Mouse (Mus musculus) kidney, postnatal 0 days (tissue): ENCODE data around the gene Plcb1. TPM values are rescaled to one million over a fixed set of nuclear protein-coding genes. Genes with fewer than 3 reads are reported as not detected.

ENCODE experiments used
- ATAC-seq: fragments of 200-750 bp; cut with Nextera tagmentation; replicated peaks from 2 replicates; pipeline ENCODE4 v1.8.0; 2017; ENCODE audit warnings: low read depth, moderate number of reproducible peaks, moderate TSS enrichment, moderate library complexity; ENCODE audit not compliant: low FRiP score
- DNase-seq: peaks from one replicate; pipeline ENCODE4 v3.0.0-alpha.2; 2016; ENCODE audit warnings: low spot score
- H3K27ac ChIP-seq: fragments of 300-500 bp; sonication (generic); 2 replicates; pipeline ENCODE4 v1.5.1; 2014; ENCODE audit warnings: mild to moderate bottlenecking
- H3K27me3 ChIP-seq: fragments of 300-500 bp; sonication (generic); 2 replicates; pipeline ENCODE4 v1.6.1; 2014; ENCODE audit warnings: low read length, mixed read lengths; ENCODE audit not compliant: insufficient read depth
- H3K36me3 ChIP-seq: fragments of 300-500 bp; sonication (generic); 2 replicates; pipeline ENCODE4 v1.6.1; 2014; ENCODE audit warnings: low read length, mixed read lengths; ENCODE audit not compliant: insufficient read depth
- H3K4me1 ChIP-seq: fragments of 300-500 bp; sonication (generic); replicated peaks from 2 replicates; pipeline ENCODE4 v1.6.1; 2014; ENCODE audit warnings: antibody characterized with exemption, low read length, mixed read lengths; ENCODE audit not compliant: insufficient read depth
- H3K4me2 ChIP-seq: fragments of 300-500 bp; sonication (generic); 2 replicates; pipeline ENCODE4 v1.6.1; 2014; ENCODE audit warnings: mild to moderate bottlenecking, low read length, moderate library complexity, mixed read lengths
- H3K4me3 ChIP-seq: fragments of 300-500 bp; sonication (generic); replicated peaks from 2 replicates; pipeline ENCODE4 v1.5.1; 2014; ENCODE audit warnings: low read depth, low read length
- H3K9ac ChIP-seq: fragments of 300-500 bp; sonication (generic); 2 replicates; pipeline ENCODE4 v1.6.1; 2014; ENCODE audit warnings: low read depth, low read length
- H3K9me3 ChIP-seq: fragments of 300-500 bp; sonication (generic); replicated peaks from 2 replicates; pipeline ENCODE4 v1.6.1; 2016; ENCODE audit warnings: low read length, inconsistent platforms, mixed read lengths
- CTCF ChIP-seq: IDR thresholded peaks from 2 replicates; pipeline ENCODE4 v1.5.1; 2016; ENCODE audit warnings: antibody characterized with exemption, low read depth, mild to moderate bottlenecking, moderate library complexity
- WGBS: fragments of 180-500 bp; shearing (Covaris S2); extraction: QIAGEN DNeasy Blood & Tissue Kit; methylation state at CpG from one replicate; pipeline ENCODE4 v1.1.7; 2014; 5-methylcytosine and 5-hydroxymethylcytosine counted together
- polyA plus RNA-seq: library from polyadenylated mRNA; unstranded; fragments of >200 nt; fragmentation: Nextera tagmentation; extraction: Ambion mirVana; gene quantifications from 2 replicates; pipeline ENCODE4 v1.2.1, GENCODE M21; 2015

Plcb1 gene
- polyA plus RNA-seq, 1 experiment from 2014 or later, result 20.8 TPM

DNA sequence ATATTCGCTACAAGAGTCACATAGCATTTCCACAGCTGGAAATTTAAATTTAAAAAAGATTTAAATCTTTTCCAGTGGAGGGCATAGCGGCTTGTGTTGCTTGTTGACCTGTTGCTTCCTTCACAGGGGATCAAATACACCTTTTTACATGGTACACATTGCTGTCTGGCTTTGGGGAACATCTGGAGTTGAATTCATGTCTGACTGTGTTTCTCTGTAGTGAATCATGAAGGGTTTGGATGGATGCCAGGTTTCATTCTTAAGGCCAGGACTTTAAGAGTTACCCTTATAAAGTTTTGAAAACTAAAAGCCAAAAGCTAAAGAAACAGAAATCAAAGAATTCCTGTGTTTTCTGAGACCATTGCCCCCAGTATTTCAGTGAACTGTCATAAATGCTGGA lies 232.8 kb downstream of the Plcb1 start:
- Histone ChIP-seq H3K4me2 (no peak overlapping the region), H3K36me3 (no peaks in the 10 kb centered on the region), H3K27me3 (no peaks in the 10 kb centered on the region), H3K4me1 (no peaks in the 10 kb centered on the region), H3K9me3 (no peaks in the 10 kb centered on the region), H3K9ac (no peak overlapping the region), H3K4me3 (no peak overlapping the region), H3K27ac (no peak overlapping the region)
- TF ChIP-seq CTCF, result no peak
- DNase-seq, result peak; percentile 30
- ATAC-seq, result no peak
- 55% methylated on average over 2 of the region's 2 CpGs for WGBS

DNA sequence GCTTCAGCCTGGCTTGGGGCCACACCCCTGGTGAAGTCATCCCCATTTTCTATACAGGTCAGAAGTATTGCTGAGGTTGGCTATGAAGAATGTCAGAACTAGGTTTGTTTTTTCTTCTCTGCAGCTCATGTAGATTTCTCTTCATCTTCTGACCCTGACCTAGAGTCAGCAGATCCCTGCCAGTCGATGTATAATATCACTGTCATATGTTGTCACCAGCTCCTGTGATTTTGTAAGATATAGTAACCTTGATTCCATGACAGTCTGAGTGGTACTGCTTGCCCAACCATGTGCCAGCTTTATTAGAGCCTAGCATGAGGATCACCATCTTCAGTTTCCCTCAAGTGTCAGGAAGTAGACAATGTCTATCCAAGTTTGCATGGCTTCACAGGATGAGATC lies 233.7 kb downstream of the Plcb1 start:
- no peak overlapping the region for H3K9ac ChIP-seq
- no peak overlapping the region for H3K4me3 ChIP-seq
- 0 out of 2 replicates have a peak, but pooled peaks have one; percentile 25 for ATAC-seq
- WGBS, result 87% methylated on average over 1 of the region's 1 CpGs
- no peaks in the 10 kb centered on the region for H3K36me3 ChIP-seq
- no peaks in the 10 kb centered on the region for H3K27me3 ChIP-seq
- no peak for DNase-seq
- no peak for TF ChIP-seq CTCF
- no peak overlapping the region for H3K27ac ChIP-seq
- no peaks in the 10 kb centered on the region for H3K4me1 ChIP-seq
- H3K4me2 ChIP-seq, result no peak overlapping the region
- H3K9me3 ChIP-seq, result no peaks in the 10 kb centered on the region

DNA sequence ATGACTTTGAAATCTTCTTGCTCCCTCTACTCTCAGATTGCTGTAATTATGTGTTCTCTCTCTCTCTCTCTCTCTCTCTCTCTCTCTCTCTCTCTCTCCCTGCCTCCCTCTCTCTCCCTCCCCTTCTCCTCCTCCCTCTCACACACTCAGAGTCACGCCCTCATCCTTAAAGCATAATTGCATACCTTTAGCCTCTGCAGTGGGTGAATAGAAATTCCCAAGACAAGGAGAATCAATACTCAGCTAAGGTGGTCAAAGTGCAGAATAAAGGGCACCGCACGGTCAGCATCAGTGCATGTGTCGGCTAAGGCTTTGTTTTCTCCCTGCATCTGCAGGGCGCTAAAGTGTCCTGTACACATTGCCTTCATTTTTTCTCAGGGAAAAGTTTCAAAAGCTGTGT lies 243.4 kb downstream of the Plcb1 start:
- no peaks in the 10 kb centered on the region for H3K27me3 ChIP-seq
- H3K9ac ChIP-seq, result no peak overlapping the region
- H3K36me3 ChIP-seq, result no peaks in the 10 kb centered on the region
- TF ChIP-seq CTCF, result no peak
- no peak for ATAC-seq
- H3K27ac ChIP-seq, result no peak overlapping the region
- no peak overlapping the region for H3K4me3 ChIP-seq
- 74% methylated on average over 5 of the region's 5 CpGs for WGBS
- no peaks in the 10 kb centered on the region for H3K4me1 ChIP-seq
- H3K9me3 ChIP-seq, result no peaks in the 10 kb centered on the region
- H3K4me2 ChIP-seq, result no peak overlapping the region
- no peak for DNase-seq

DNA sequence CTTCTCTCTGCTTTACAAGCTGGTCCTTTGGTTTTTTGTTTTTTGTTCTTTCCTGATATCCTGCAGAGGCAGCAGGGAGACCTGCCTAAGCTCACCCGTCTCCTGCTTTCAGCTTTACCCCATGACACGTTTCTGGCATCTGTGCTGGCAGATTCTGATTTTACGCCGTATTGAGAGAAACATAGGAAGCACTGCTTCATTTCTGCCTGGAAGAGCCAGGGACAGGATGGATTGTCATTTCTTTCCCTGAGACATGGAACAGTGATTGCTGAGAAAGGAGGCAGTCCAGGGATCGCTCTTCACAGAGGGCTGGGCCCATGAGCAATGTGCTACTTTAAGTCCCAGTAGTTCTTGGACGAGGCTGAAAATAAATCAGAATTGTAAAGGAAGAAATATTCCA lies 243.8 kb downstream of the Plcb1 start:
- ATAC-seq (no peak), DNase-seq (no peak)
- H3K27ac ChIP-seq, result no peak overlapping the region
- H3K4me2 ChIP-seq, result no peak overlapping the region
- no peak overlapping the region for H3K9ac ChIP-seq
- no peak for TF ChIP-seq CTCF
- WGBS, result 58% methylated on average over 6 of the region's 6 CpGs
- no peaks in the 10 kb centered on the region for H3K9me3 ChIP-seq
- no peaks in the 10 kb centered on the region for H3K27me3 ChIP-seq
- H3K4me1 ChIP-seq, result no peaks in the 10 kb centered on the region
- H3K4me3 ChIP-seq, result no peak overlapping the region
- H3K36me3 ChIP-seq, result no peaks in the 10 kb centered on the region

DNA sequence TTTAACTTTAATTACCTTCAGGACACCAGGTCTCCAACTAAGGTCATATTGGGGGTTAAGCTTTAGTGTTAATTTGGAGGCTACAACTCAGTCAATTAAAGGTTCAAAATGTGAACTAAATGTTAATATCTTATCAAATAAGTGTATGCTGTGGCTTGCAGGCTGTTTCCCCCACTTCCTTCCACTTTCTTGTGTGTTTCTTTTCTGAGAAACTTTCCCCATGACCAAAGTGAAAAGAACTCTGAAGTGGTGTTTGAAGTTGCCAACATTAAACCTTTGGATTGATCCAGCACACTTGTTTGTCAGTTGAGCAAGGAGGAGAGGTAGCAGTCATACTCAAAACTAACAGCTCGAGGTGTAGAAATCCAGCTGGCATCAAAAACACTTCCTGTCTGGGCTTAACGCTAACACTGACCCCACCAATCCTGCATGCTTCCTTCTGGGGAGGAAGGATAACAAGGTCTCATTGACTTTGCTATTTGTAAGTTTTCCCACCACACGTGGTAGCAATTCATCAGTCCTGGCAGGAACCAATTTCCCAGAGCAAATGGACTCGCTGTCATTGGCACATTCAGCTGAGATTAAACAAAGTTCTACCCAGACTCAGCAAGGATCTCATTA lies 249.9 kb downstream of the Plcb1 start:
- Histone ChIP-seq H3K9ac (no peak overlapping the region), H3K4me2 (no peak overlapping the region), H3K4me1 (no peaks in the 10 kb centered on the region), H3K9me3 (no peaks in the 10 kb centered on the region), H3K27me3 (no peaks in the 10 kb centered on the region), H3K4me3 (no peak overlapping the region), H3K27ac (no peak overlapping the region), H3K36me3 (no peaks in the 10 kb centered on the region)
- 4% methylated on average over 4 of the region's 4 CpGs for WGBS
- ATAC-seq (no peak), DNase-seq (no peak)
- TF ChIP-seq CTCF, result no peak

DNA sequence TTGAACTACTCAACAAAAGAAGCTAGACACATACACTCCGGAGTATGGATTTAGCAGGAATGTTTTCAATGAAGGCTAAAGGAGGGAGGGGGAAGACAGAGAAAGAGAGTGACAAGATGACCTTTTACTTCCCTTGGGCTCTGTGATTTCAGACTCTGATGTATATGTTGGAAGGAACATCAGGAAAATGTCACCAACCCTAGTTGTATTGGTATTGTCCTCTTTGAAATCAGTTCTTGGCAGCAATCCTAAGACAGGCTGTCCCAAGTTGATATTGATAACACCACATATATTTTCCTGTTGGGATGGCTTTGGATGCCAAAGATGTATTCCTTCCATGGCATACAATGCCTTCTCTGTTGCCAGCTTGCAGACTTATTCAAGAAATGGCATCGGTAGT lies 262.9 kb downstream of the Plcb1 start:
- ATAC-seq, result no peak
- Histone ChIP-seq H3K9ac (no peak overlapping the region), H3K27ac (no peak overlapping the region), H3K4me1 (no peaks in the 10 kb centered on the region), H3K4me3 (no peak overlapping the region), H3K9me3 (no peaks in the 10 kb centered on the region), H3K4me2 (no peak overlapping the region), H3K27me3 (no peaks in the 10 kb centered on the region), H3K36me3 (no peaks in the 10 kb centered on the region)
- 79% methylated on average over 2 of the region's 2 CpGs for WGBS
- no peak for DNase-seq
- no peak for TF ChIP-seq CTCF

DNA sequence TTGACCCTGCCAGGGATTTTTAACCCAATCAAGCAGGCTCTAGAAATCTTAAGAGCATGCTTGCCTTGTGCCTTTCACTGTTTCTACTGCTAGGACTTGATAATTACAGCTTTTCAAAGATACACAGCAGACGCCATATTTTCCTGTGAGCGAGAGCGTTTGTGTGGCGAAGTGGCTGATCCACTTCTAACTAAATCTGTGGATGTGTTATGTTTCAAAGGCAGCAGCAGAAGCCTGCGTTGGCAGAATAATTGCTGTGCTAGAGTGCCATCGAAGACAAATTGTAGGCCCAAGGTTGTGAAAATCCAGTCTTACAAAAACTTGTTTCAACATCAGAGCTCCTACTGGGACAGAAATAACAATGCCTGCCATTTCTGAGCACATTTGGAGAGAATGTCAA lies 263.4 kb downstream of the Plcb1 start:
- H3K4me3 ChIP-seq, result no peak overlapping the region
- WGBS, result 83% methylated on average over 6 of the region's 6 CpGs
- no peak for DNase-seq
- no peak for TF ChIP-seq CTCF
- H3K27me3 ChIP-seq, result no peaks in the 10 kb centered on the region
- H3K4me2 ChIP-seq, result no peak overlapping the region
- H3K36me3 ChIP-seq, result no peaks in the 10 kb centered on the region
- ATAC-seq, result no peak
- H3K27ac ChIP-seq, result no peak overlapping the region
- no peaks in the 10 kb centered on the region for H3K9me3 ChIP-seq
- no peaks in the 10 kb centered on the region for H3K4me1 ChIP-seq
- H3K9ac ChIP-seq, result no peak overlapping the region
